Mouse (Mus musculus) hindbrain, embryonic 14.5 days (tissue): ENCODE results near the gene Kcnt2. TPM values are rescaled to one million over a fixed set of nuclear protein-coding genes. Genes with fewer than 3 reads are reported as not detected.

Experiments
- ATAC-seq: fragments of 200-750 bp; cut with Nextera tagmentation; 2 replicates; pipeline ENCODE4 v1.8.0; 2017; ENCODE audit warnings: moderate number of reproducible peaks, mild to moderate bottlenecking, moderate TSS enrichment, moderate library complexity; ENCODE audit not compliant: low FRiP score
- DNase-seq: peaks from one replicate; pipeline ENCODE4 v3.0.0-alpha.2; 2015; ENCODE audit warnings: low spot score
- H3K27ac ChIP-seq: fragments of 300-500 bp; sonication (generic); 2 replicates; pipeline ENCODE4 v1.5.1; 2014; ENCODE audit warnings: mild to moderate bottlenecking, moderate library complexity
- H3K27me3 ChIP-seq: fragments of 300-500 bp; sonication (generic); 2 replicates; pipeline ENCODE4 v1.6.1; 2014; ENCODE audit warnings: mild to moderate bottlenecking, low read length, mixed read lengths; ENCODE audit not compliant: control insufficient read depth, insufficient read depth
- H3K36me3 ChIP-seq: fragments of 300-500 bp; sonication (generic); replicated peaks from 2 replicates; pipeline ENCODE4 v1.6.1; 2014; ENCODE audit not compliant: control insufficient read depth, insufficient read depth
- H3K4me1 ChIP-seq: fragments of 300-500 bp; sonication (generic); replicated peaks from 2 replicates; pipeline ENCODE4 v1.6.1; 2014; ENCODE audit warnings: antibody characterized with exemption, low read length, mixed read lengths; ENCODE audit not compliant: control insufficient read depth, insufficient read depth
- H3K4me2 ChIP-seq: fragments of 300-500 bp; sonication (generic); replicated peaks from 2 replicates; pipeline ENCODE4 v1.6.1; 2014; ENCODE audit warnings: mild to moderate bottlenecking, moderate library complexity
- H3K4me3 ChIP-seq: fragments of 300-500 bp; sonication (generic); replicated peaks from 2 replicates; pipeline ENCODE4 v1.5.1; 2014; ENCODE audit warnings: mild to moderate bottlenecking, low read length
- H3K9ac ChIP-seq: fragments of 300-500 bp; sonication (generic); 2 replicates; pipeline ENCODE4 v1.6.1; 2014
- H3K9me3 ChIP-seq: fragments of 300-500 bp; sonication (generic); 2 replicates; pipeline ENCODE4 v1.6.1; 2016; ENCODE audit warnings: low read length; ENCODE audit not compliant: control insufficient read depth
- WGBS: fragments of 180-500 bp; shearing (Covaris S2); extraction: QIAGEN DNeasy Blood & Tissue Kit; methylation state at CpG from one replicate; pipeline ENCODE4 v1.1.7; 2014; 5-methylcytosine and 5-hydroxymethylcytosine counted together
- polyA plus RNA-seq: library from polyadenylated mRNA; unstranded; fragments of >200 nt; fragmentation: Nextera tagmentation; extraction: Ambion mirVana; gene quantifications from 2 replicates; pipeline ENCODE4 v1.2.1, GENCODE M21; 2014

Gene Kcnt2
- 3.8 and 4.5 TPM in 2 replicates for polyA plus RNA-seq

DNA sequence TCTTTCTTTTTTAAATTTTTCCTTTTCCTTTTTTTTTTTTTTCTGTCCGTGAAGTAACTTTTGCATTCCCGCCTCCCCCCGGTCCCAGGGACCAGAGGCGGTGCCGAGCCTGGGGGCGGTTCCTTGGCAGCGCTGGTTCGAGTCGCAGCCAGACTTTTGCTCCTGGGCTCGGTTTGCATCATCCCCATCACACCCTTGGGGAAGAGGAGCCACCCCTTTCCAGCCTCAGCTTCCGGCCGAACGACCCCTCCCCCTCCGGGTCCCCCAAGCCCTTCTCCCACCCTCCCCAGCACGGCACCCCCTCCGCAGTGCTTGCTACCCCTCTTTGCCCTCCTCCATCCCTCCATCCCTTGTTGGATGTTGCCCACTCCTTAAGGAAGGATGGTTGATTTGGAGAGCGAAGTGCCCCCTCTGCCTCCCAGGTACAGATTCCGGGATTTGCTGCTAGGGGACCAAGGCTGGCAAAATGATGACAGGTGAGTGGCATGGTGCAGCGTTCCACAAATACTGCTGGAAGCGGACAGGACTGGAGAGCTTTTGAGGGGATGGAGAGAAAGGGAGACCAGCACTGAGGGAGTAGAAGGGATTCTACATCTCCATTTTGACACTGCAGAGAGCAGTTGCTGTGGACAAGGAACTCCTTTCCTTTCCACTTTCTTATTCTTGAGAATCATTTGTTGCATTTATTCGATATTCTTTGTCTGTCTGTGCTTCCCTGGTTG, at the start of gene Kcnt2:
Kcnt2 (plus strand) TSS at position 283 of the 722 bp plus-strand sequence.
- Histone ChIP-seq H3K27me3 (no peaks in the 10 kb centered on the region), H3K4me1 (no peaks in the 10 kb centered on the region), H3K4me2 (peak within 1 kb of the TSS; percentile 72), H3K36me3 (no peaks in the 10 kb centered on the region), H3K9me3 (no peaks in the 10 kb centered on the region), H3K4me3 (peak within 1 kb of the TSS; percentile 53), H3K27ac (no peak within 1 kb of the TSS), H3K9ac (peak within 1 kb of the TSS; percentile 57)
- peak; percentile 80 for ATAC-seq
- DNase-seq, result peak; percentile 30
- 2% methylated on average over 21 of the region's 21 CpGs for WGBS

DNA sequence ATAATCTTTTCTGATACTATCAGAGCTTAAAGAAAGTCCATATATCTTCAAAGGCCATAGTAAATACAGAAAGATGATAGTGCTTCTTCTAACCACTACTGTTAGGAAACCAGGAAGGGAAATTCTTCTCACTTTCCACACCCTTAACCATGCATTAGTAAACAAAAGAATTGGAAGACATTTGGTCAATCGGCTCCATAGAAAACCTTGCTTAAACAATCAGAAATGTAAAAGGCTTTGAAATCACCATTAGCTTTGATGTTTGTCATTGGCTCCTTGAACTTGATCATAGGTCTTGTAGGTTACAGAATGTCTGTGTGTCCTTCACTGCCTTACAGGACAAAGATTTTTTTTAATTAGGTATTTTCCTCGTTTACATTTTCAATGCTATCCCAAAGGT, 40.6 kb upstream of the Kcnt2 start:
- WGBS, result 87% methylated on average over 2 of the region's 2 CpGs
- no peak for DNase-seq
- ATAC-seq, result no peak
- H3K27me3 ChIP-seq, result no peaks in the 10 kb centered on the region
- H3K9ac ChIP-seq, result no peak overlapping the region
- H3K36me3 ChIP-seq, result no peaks in the 10 kb centered on the region
- no peak overlapping the region for H3K27ac ChIP-seq
- no peak overlapping the region for H3K4me3 ChIP-seq
- H3K4me2 ChIP-seq, result no peak overlapping the region
- no peaks in the 10 kb centered on the region for H3K9me3 ChIP-seq
- no peaks in the 10 kb centered on the region for H3K4me1 ChIP-seq

DNA sequence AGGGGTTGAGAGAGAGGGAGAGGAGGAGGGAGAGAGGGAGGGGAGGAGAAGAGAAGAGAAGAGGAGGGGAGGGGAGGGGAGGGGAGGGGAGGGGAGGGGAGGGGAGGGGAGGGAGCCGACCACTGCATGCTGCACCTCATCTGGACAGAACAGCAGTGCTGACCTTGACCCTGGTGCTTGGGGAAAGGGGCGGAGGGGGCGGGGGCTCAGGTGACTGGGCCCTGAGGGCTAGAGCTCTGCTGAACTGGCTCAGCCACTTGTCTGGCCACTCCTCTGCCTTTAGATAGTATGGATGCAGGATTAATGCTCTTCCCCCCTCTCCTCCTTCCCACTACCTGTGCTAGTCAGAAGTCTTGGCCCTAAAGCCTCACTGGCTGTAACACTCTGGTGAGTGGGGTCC, 20.7 kb upstream of the Kcnt2 start:
- ATAC-seq, result peak; percentile 34; the same call in 1 of the 2 replicates

DNA sequence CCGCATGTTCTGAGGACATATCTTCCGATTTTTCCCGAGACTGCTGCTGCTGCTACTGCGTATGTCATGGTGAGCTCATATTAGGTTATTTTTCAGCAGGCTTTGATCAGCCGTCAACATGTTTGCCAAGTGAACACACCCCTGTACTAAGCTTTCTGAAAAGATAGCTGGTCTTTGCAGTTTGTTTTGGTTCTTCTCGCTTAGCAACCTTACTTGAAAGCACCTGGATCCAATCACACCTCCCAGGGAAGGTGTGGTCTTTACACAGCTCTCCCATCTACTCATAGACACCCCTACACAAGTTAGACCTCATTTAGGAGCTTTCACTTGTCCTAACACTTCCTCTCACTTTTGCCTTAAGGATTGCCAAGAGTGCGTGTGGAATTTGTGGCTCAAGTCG, 19.3 kb upstream of the Kcnt2 start:
- Histone ChIP-seq H3K4me2 (no peak overlapping the region), H3K27me3 (no peaks in the 10 kb centered on the region), H3K9me3 (no peaks in the 10 kb centered on the region), H3K9ac (no peak overlapping the region), H3K4me3 (no peak overlapping the region), H3K36me3 (no peaks in the 10 kb centered on the region), H3K4me1 (no peaks in the 10 kb centered on the region), H3K27ac (no peak overlapping the region)
- no peak for ATAC-seq
- DNase-seq, result no peak
- WGBS, result 84% methylated on average over 8 of the region's 8 CpGs

More for the DNA sequence above, 20.7 kb upstream of the Kcnt2 start:
- no peak for DNase-seq
- no peak overlapping the region for H3K4me3 ChIP-seq
- no peaks in the 10 kb centered on the region for H3K4me1 ChIP-seq
- no peaks in the 10 kb centered on the region for H3K9me3 ChIP-seq
- H3K36me3 ChIP-seq, result no peaks in the 10 kb centered on the region
- H3K27ac ChIP-seq, result no peak overlapping the region
- H3K27me3 ChIP-seq, result no peaks in the 10 kb centered on the region
- H3K4me2 ChIP-seq, result no peak overlapping the region
- WGBS, result 72% methylated on average over 3 of the region's 3 CpGs
- H3K9ac ChIP-seq, result no peak overlapping the region

DNA sequence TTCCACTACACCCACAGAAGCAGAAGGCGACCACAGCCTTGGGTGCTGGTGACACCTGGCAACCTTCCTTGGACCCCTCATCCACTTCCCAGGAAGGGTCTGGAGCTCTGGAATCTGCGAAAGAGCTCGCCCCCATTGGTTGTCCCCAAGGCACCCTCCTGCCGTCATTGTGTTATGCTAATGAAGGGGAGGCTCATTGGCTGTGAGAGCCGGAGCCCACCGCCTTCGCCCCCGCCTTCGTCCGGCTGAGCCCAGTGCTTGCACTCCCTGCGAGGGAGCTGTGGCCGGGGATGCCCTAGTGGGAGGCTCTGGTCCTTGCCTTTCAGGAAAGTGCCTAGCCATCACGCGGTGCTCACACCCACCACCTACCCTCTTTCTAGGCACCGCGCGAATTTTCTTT, 493 bp upstream of the Kcnt2 start:
- Histone ChIP-seq H3K36me3 (no peaks in the 10 kb centered on the region), H3K27ac (no peak overlapping the region), H3K4me2 (peak overlapping the region; percentile 72), H3K4me1 (no peaks in the 10 kb centered on the region), H3K9me3 (no peaks in the 10 kb centered on the region), H3K27me3 (no peaks in the 10 kb centered on the region), H3K4me3 (peak overlapping the region; percentile 53), H3K9ac (peak overlapping the region; percentile 57)
- WGBS, result under 1% methylated on average over 17 of the region's 17 CpGs
- peak; percentile 77 for DNase-seq
- peak; percentile 99 for ATAC-seq

DNA sequence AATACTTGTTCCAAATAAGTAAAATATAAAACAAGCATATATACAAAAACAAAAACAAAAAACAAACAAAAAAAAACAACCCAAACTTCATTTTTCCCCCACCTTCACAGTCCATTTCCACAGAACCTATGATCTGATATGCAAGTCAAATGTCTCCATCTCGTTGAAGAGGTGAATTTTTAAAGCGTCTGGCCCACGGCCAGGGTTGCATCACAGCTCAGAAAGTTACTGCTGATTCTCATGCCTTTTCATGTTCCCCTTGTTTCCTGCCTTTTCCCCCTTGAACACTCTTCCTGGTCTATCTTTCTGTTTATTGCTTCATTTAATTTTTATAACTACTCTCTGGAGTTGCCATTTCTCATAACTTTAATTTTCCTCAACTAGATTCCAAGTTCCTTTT, 18.7 kb downstream of the Kcnt2 start:
- Histone ChIP-seq H3K27me3 (no peaks in the 10 kb centered on the region), H3K4me2 (no peak overlapping the region), H3K27ac (no peak overlapping the region), H3K9ac (no peak overlapping the region), H3K4me1 (no peaks in the 10 kb centered on the region), H3K36me3 (no peaks in the 10 kb centered on the region), H3K9me3 (no peaks in the 10 kb centered on the region), H3K4me3 (no peak overlapping the region)
- 83% methylated on average over 3 of the region's 3 CpGs for WGBS
- ATAC-seq (no peak), DNase-seq (no peak)

DNA sequence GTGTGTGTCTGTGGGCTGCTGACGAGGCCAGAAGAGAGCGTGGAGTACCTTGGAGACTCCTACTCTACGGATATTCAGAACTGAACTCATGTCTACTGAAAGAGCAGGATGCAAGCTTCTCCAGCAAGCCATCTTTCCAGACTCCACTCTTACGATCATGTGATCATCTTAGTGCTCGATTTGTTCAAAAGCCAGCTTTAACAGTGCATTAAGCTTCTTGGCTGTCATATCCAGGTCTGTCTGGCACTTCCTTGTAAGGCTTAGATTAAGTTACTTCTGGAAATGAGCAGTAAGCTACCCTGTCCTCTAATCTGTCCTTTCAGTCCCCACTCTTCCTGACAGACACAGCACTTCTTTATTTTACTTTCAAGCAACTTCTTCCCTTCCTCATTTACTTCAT, 20.1 kb downstream of the Kcnt2 start:
- 89% methylated on average over 5 of the region's 5 CpGs for WGBS
- no peak overlapping the region for H3K27ac ChIP-seq
- DNase-seq, result no peak

DNA sequence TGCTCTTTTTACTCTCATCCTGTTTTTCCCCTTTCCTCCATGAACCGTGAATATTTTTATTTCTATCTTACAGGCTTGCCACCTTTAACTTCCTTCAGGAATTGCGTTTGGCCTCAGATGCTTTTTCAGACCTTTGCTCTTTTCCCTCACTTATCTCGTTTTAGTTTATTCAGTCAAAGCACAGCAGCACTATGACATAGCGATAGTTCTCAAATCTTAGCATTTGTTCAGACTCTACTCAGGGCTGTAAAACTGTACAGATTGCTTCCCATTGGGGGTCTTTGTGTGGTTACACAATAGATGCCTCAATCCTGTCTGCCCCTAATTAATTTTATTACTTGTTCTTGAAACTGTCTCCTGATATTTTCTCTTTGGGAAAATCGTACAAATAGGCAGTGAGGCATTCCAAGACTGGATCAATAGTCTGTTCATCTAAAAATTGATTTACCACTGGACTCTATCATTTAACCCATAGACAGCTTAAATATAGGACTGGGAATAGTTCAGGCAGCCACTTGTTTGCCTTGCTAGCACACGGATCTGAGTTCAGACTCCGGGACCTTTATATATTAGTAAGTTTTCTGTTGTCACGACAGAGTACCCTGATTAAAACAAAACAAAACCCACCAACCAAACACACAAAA, 20.8 kb downstream of the Kcnt2 start:
- no peak for ATAC-seq
- 68% methylated on average over 8 of the region's 8 CpGs for WGBS

More for the DNA sequence above, 20.1 kb downstream of the Kcnt2 start:
- Histone ChIP-seq H3K4me3 (no peak overlapping the region), H3K9me3 (no peaks in the 10 kb centered on the region), H3K4me2 (no peak overlapping the region), H3K9ac (no peak overlapping the region), H3K4me1 (no peaks in the 10 kb centered on the region), H3K27me3 (no peaks in the 10 kb centered on the region), H3K36me3 (no peaks in the 10 kb centered on the region)
- no peak for ATAC-seq

DNA sequence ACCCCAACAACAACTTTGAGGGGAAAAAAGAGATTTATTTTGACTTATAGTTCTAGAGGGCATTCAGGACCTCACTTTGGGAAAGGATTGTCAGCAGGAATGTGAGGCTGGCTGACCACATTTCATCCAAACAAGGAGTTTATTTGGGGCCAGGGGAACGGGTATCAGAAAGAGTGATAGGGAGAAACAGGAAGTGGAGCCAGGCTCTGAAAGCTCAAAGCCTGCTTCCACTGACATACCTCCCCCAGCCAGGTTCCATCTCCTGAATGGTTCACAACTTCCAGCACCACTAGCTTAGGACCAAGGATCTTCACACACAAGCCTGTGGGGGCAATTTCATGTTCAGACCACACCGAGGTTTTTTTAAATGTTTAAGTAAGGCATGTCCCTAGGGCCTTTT, 21.3 kb downstream of the Kcnt2 start:
- Histone ChIP-seq H3K9me3 (no peaks in the 10 kb centered on the region), H3K4me1 (no peaks in the 10 kb centered on the region), H3K27me3 (no peaks in the 10 kb centered on the region), H3K27ac (no peak overlapping the region), H3K4me3 (no peak overlapping the region), H3K4me2 (no peak overlapping the region), H3K36me3 (no peaks in the 10 kb centered on the region), H3K9ac (no peak overlapping the region)
- no peak for ATAC-seq
- 66% methylated on average over 2 of the region's 2 CpGs for WGBS
- DNase-seq, result no peak

More for the DNA sequence above, 20.8 kb downstream of the Kcnt2 start:
- H3K27ac ChIP-seq, result no peak overlapping the region
- no peak for DNase-seq
- no peaks in the 10 kb centered on the region for H3K27me3 ChIP-seq
- no peak overlapping the region for H3K9ac ChIP-seq
- H3K4me2 ChIP-seq, result no peak overlapping the region
- H3K4me1 ChIP-seq, result no peaks in the 10 kb centered on the region
- H3K36me3 ChIP-seq, result no peaks in the 10 kb centered on the region
- H3K9me3 ChIP-seq, result no peaks in the 10 kb centered on the region
- no peak overlapping the region for H3K4me3 ChIP-seq
